ENCODE assay signal across 24 mouse cellular contexts in genomic region chr13:82361379-82361778, GRCm38 (mm10).
"Had no signal": no experiment of that assay in that cellular context is flagged by ENCODE, and none has a peak within 500 bp of the region (broad histone marks: within the 10 kb centered on the region; RNA-seq: fewer than 3 reads in every experiment).

No protein-coding gene starts in this region.

- H3K27ac ChIP-seq: gastrocnemius, adult 2 months; heart, embryonic 10.5 days; hindbrain, embryonic 13.5 days; hindbrain, embryonic 15.5 days; hindbrain, postnatal 0 days; kidney, postnatal 0 days; limb, embryonic 13.5 days; limb, embryonic 15.5 days; liver, embryonic 12.5 days; liver, embryonic 14.5 days had no signal

- ATAC-seq: hindbrain, postnatal 0 days; intestine, postnatal 0 days; liver, embryonic 12.5 days had no signal

- H3K4me3 ChIP-seq: gastrocnemius, adult 2 months; heart, embryonic 10.5 days; heart, embryonic 12.5 days; hindbrain, embryonic 13.5 days; hindbrain, embryonic 15.5 days; limb, embryonic 13.5 days; limb, embryonic 15.5 days; liver, embryonic 12.5 days had no signal

- H3K9ac ChIP-seq: heart, embryonic 12.5 days; hindbrain, embryonic 13.5 days; hindbrain, embryonic 15.5 days; limb, embryonic 13.5 days; limb, embryonic 15.5 days; liver, embryonic 12.5 days; liver, embryonic 14.5 days had no signal

- H3K4me1 ChIP-seq: heart, embryonic 10.5 days; heart, embryonic 12.5 days; hindbrain, embryonic 13.5 days; hindbrain, embryonic 15.5 days; limb, embryonic 13.5 days; limb, embryonic 15.5 days; liver, embryonic 12.5 days had no signal

- DNase-seq: gastrocnemius, adult 2 months; gastrocnemius, postnatal 10 days; gastrocnemius, postnatal 25 days; heart, adult 18-20 months; heart, postnatal 10 days; heart, postnatal 4 days; kidney, adult 18-20 months; kidney, adult 8-10 months; kidney, postnatal 14 days; kidney, postnatal 36 days; layer of hippocampus, adult 9-11 months; layer of hippocampus, postnatal 36 days; left cerebral cortex, postnatal 4 days had no signal

- H3K36me3 ChIP-seq: heart, embryonic 10.5 days; heart, embryonic 12.5 days; hindbrain, embryonic 13.5 days; hindbrain, embryonic 15.5 days; limb, embryonic 13.5 days; limb, embryonic 15.5 days; liver, embryonic 12.5 days had no signal

- H3K4me2 ChIP-seq: heart, embryonic 12.5 days; hindbrain, embryonic 13.5 days; hindbrain, embryonic 15.5 days; limb, embryonic 13.5 days; limb, embryonic 15.5 days; liver, embryonic 12.5 days had no signal

- H3K9me3 ChIP-seq: heart, embryonic 10.5 days; heart, embryonic 12.5 days; hindbrain, embryonic 13.5 days; hindbrain, embryonic 15.5 days; limb, embryonic 13.5 days; limb, embryonic 15.5 days; liver, embryonic 12.5 days had no signal

- H3K27me3 ChIP-seq: heart, embryonic 12.5 days; hindbrain, embryonic 13.5 days; hindbrain, embryonic 15.5 days; limb, embryonic 13.5 days; limb, embryonic 15.5 days; liver, embryonic 12.5 days had no signal
